Mouse (Mus musculus) kidney, adult 9 months (tissue): ENCODE measurements around the gene Gm49711.
A peak's percentile ranks its signal among the peaks of the same experiment; 100 is the strongest.
"Not testable (repeated sequence)": the region's sequence is repeated elsewhere in the genome, so short reads cannot be mapped to it uniquely, and the experiment has no call there.

Experiments used
- DNase-seq: peaks from one replicate; pipeline ENCODE4 v3.0.0; 2022

Gm49711 gene

GRCm38 (mm10) chr16:92064801-92065200 lies 6.7 kb downstream of the Gm49711 start:
- no peak for DNase-seq

GRCm38 (mm10) chr16:92070338-92070737 lies 12.2 kb downstream of the Gm49711 start:
- no peak for DNase-seq

DNA sequence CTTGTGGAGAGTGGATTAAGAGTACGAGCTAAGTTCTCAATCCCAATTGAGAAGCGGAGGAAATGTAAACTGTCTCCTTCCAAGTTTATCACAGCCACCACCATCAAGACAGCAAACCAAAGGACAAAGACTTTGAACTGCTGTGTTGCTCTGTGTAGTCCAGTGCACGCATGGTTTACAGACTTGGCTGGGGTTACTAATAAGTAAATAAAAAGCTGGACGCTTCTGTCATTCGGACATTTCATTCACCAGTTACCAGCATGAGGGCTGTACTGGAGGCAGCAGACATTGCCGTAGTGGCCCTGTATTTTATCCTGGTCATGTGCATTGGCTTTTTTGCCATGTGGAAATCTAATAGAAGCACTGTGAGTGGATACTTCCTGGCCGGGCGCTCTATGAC lies 18.7 kb downstream of the Gm49711 start:
- peak; percentile 52 for DNase-seq

DNA sequence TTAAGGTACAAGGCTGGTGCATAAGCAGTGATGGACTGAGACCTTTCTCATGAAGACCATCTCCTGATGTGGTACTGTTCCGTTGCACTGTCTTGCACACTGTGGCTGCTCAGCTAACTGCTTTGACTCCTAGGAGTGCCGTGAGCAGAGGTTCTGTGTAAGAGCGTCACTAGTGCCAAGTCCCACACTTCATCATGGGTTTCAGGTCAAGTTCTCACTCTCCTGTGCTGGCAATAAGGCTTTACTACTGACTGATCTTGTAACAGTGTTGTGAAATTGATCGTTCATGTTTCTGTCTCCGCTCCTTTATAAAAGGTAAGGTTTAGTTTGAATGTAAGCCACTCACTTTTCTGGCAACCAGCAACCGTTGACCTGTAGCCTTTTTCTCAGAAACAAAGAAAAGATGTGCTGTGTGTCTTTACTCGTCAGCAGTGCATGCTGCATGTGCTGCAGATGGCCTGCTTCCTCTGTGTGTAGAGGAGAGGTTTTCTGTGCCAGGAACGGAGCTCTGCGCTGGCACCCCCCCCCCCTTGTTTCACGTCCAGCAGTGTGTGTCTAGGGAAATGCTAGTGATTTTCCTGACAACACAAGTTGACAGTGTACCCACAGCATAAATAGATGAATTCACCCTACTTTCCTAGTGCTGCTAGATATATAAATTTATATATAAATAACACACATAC lies 25.8 kb downstream of the Gm49711 start:
- DNase-seq = no peak

DNA sequence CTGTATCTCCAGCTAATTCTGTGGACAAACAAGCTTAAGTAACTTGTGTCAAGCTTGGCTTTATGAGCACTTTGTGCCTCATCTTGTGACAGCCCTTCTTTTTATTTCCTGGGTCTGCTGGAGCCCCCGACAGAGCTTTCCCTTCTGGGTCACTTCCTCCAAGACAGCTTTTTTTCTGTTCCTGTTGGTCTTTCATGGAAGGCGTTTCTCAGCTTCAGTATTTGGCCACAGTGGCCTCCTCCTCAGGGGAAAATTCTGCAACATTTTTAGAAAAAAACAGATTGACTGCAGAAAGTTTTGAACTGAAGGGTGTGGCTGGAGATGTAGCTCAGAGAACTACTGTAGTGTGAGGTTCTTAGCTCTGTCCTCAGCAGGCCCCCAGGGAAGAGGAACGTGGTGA lies 31.1 kb downstream of the Gm49711 start:
- no peak for DNase-seq

DNA sequence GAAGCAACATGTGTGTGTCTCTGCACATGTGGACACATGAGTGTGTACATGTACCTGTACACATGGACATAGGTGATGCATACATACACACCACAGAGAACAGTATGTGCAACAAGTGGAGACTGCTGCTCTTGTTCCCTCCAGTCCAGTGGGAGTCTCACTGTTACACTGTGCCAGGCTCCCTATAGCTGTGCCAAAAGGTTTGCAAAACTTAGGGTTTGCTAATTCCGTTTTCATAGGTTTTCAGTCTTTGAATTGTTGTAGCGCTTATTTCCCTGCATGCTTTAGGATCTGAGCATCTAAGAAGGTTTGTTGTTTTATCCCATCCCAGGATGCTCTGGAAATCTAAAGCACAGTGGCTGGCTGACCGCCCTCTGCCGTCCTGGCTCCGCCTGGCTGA lies 33.8 kb downstream of the Gm49711 start:
- DNase-seq = no peak

DNA sequence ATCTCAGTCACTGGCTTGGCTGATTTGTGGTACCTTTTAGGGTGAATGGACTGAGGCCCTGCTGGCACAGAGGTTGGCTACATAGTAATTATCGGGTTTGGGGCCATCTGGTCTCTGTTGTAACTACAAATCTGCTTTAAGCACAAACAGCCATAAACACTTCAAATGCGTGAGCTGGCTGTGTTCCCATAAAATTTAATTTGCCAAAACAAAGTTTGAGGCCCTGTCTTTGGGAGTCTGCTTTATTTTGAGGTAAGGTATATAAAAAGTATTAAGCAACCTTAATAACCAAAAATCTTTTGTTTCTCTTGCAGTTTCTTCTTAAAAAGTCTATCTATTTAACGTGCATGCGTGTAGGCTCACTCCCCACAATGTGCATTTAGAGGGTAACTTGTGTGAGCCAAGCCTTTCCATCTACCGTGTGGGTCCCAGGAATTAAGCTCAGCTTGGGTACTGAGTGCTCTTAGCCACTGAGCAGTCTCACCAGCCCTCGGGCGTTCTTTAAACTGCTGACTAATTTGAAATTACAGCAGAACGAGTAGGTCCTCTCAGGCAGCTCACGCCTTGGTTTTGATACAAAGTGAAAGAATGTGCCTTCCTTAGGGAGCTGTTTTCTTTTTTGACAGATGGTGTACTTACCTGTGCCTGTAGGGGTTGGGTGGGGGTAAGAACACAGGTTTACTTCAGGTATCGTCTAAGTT lies 40.4 kb downstream of the Gm49711 start:
- DNase-seq = peak; percentile 33

GRCm38 (mm10) chr16:92099598-92099997 lies 41.5 kb downstream of the Gm49711 start:
- no peak for DNase-seq

GRCm38 (mm10) chr16:92100111-92100510 lies 42.0 kb downstream of the Gm49711 start:
- no peak for DNase-seq

GRCm38 (mm10) chr16:92102115-92102514 lies 44.0 kb downstream of the Gm49711 start:
- no peak for DNase-seq

GRCm38 (mm10) chr16:92102931-92103330 lies 44.8 kb downstream of the Gm49711 start:
- DNase-seq = not testable (repeated sequence)

DNA sequence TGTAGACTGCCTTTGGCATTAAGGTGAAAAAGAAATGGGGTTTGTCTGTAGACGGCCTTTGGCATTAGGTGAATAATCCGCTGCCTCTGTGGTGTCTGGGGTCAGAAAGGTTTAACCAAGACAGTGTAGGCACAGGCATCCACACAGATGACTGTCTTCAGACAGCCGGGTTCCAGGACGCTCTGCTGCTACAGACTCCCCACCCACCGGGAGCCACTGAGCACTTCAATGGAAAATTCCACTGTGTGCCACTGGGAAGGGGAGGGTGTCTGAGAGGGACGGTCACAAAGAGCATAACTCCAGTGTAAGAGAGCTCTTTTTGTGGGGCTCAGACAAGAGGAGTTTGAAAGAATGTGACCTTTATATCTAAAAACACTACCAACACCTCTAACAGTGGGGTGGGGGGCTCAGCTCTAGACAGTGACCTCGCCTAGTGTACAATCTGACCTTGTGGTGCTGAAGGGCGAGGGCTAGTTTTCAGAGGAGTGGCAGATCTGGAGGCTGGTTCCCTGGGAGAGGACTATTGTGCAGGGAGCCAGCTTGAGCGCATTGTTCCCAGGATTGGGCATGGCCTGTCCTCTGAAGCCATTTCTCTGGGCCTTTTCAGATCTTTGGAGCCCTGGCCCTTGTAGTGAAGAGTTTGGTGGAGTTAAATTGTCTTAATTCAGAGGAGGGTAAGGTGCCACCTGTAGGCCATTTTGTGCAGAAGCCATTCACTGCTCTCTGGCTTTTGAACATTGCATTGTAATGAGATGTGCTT lies 45.6 kb downstream of the Gm49711 start:
- DNase-seq = peak; percentile 59

DNA sequence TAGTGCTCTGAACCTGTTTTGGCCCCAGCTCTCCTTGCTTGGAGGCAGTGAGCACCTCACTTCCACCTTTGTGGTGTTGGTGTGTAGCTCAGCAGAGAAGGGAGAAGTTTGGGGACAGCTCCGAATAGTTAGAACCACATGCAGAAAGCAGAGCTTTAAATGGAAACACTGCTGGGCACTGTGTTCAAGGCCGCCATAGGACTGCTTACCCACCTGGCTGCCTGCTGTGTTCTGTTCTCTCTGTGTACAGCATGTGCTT lies 46.1 kb downstream of the Gm49711 start:
- no peak for DNase-seq

- no peak for DNase-seq
These were observed 46.8 kb downstream of the Gm49711 start for GRCm38 (mm10) chr16:92104951-92105350.

- DNase-seq = peak; percentile 75
These were observed 47.5 kb downstream of the Gm49711 start for GRCm38 (mm10) chr16:92105631-92106030.

DNA sequence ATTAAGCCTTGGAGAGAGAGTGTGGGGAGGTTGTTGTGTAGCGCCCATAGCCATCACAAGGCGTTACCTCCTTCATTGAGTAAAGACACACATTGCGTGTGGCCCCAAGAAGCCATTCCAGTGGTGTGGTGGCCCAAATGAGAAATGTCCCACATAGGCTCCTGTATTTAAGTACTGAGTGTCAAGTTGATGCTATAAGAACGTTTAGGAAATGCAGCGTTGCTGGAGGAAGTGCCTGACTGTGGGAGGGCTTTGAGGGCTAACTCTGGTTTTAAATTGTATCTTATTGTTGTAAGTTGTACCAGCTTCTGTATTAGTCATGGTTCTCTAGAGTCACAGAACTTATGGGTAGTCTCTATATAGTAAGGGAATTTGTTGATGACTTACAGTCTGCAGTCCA lies 49.2 kb downstream of the Gm49711 start:
- no peak for DNase-seq

- no peak for DNase-seq
These were observed 56.7 kb downstream of the Gm49711 start for GRCm38 (mm10) chr16:92114706-92115241.

DNA sequence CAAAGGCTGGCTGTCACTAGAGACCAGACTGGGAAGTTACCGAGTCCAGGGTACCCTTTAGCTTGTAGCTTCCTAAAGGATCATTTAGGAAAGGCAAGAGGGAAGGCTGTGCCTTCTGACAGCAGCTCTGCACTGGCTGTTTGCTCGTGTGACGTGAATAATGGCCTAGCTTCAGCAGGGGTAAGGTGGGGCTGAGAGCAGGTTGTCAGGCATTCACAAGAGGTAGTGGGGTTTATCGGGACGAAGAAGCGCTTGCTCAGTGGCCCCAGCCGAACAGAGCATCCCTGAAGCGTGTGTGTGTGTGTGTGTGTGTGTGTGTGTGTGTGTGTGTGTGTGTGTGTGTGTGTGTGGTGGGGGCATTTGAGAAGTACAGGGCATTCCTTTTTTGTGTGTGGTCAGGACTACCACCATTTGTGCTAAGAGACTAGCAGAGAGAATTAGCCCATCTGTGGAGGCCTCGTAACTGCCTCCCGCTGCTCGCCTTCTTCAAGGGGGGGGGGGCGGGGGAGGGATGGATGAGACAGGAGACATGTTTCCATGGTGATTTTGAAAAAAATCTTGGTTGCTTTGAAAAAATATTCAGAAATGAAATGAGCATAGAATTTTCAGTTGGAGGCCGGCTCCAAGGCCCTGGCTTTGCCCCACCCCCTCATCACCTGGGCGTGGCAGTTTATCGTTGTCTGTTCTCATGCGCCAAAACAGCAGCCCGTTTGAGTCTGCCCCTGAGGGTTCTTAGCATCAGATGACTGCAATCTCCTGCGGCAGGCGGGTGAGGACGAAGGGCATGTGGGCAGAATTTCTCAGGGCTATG lies 57.7 kb downstream of the Gm49711 start:
- no peak for DNase-seq

DNA sequence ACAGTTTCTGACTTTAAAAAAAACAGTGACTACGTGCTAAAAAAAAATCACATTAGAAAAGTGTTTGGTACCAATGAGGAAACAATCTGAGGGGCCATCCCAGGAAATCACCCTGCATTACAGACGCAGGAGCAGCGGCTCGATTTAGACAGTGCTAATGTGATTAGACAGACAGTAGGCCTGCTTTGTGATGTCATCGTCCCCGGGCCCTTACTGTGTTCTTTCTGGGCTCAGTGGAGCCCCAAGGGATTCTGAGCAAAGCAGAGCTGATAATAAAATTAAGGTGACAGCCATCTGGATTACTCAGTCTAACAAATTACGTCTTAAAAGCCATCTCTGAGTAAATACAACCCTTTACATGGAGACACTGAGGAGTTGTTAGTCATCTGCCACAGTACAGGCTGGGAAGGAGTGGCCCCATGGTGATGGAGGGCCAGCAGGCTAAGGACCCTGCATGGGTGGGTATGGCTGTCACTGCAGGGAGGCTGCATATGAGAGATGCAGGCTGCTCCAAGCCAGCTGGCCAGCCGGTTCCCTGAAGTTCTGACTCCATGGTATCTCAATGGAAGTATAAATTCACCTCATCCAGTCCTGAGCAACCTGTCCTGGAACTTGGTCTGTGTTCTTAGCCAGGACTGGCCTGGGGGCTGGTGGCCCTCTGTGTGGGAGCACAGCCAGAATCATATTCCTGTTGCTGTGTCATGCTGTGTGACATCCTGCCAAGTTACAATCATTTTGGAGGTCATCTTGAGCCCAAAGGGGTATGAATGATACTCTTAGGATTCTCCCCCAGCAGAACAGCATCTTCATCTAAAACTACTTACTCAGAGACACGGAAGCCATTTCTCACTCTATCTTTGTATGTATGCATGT lies 59.5 kb downstream of the Gm49711 start:
- DNase-seq = no peak

GRCm38 (mm10) chr16:92119013-92119515 lies 60.9 kb downstream of the Gm49711 start:
- DNase-seq = no peak

- no peak for DNase-seq
These were observed 62.9 kb downstream of the Gm49711 start for GRCm38 (mm10) chr16:92120899-92121531.
